Mouse (Mus musculus): ENCODE data around the gene Trim38. TPM values are rescaled to one million over a fixed set of nuclear protein-coding genes. Genes with fewer than 3 reads are reported as not detected.
"Not testable (repeated sequence)": the region's sequence is repeated elsewhere in the genome, so short reads cannot be mapped to it uniquely, and the experiment has no call there.

Trim38 gene
- polyA plus RNA-seq, 1 experiment from 2014 or later = not detected

DNA sequence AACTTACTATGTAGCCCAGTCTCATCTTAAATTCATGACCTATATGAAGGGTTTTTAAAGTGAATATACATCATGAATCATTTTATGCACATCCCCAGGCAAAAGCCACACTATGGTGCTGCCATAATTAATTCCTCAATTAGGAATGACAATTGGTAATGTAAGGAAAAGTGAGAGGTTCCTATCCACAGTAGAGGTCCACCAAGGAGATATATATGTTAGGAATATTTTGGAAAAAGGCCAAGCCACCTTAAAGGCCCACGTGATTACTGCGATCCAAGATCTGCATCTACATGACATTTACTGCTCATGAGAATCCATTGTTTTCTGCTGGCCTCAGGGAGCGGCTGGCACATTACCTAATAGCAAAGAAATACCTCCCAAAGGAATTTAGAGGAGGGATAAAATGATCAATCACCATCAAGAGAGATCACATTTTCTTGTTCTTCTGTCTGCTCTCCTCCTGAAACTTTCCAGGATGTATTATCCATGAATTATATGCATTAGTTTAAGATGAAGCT lies 10.4 kb upstream of the Trim38 start:
- Histone ChIP-seq H3K4me2 (replicated peaks) (no peak overlapping the region; the same call in 1 of the 2 replicates), H3K9me3 (no peaks in the 10 kb centered on the region), H3K4me1 (peaks cover 22% of the 10 kb centered on the region), H3K27me3 (no peaks in the 10 kb centered on the region), H3K9ac (no peak overlapping the region), H3K4me3 (no peak overlapping the region), H3K36me3 (no peaks in the 10 kb centered on the region), H3K27ac (no peak overlapping the region)
- no peak for ATAC-seq (ENCODE audit: low FRiP score, low read depth)
- WGBS = 76% methylated on average over 3 of the region's 3 CpGs

DNA sequence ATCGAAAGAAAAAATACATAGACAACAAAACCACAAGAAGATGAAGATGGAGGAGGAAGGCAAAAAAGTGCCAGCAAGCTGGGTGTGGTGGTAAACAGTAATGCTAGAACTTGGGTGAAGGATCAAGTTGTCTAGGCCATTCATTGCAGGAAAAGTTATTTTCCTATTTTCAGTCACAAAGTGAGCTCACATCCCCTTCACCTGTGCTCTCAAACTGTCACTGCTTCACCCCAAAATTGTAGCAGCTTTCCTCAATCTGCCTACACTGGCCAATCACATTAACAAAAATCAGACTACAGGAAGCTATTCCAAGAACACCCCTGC lies 9.8 kb upstream of the Trim38 start:
- no peak for ATAC-seq (ENCODE audit: low FRiP score, low read depth)

DNA sequence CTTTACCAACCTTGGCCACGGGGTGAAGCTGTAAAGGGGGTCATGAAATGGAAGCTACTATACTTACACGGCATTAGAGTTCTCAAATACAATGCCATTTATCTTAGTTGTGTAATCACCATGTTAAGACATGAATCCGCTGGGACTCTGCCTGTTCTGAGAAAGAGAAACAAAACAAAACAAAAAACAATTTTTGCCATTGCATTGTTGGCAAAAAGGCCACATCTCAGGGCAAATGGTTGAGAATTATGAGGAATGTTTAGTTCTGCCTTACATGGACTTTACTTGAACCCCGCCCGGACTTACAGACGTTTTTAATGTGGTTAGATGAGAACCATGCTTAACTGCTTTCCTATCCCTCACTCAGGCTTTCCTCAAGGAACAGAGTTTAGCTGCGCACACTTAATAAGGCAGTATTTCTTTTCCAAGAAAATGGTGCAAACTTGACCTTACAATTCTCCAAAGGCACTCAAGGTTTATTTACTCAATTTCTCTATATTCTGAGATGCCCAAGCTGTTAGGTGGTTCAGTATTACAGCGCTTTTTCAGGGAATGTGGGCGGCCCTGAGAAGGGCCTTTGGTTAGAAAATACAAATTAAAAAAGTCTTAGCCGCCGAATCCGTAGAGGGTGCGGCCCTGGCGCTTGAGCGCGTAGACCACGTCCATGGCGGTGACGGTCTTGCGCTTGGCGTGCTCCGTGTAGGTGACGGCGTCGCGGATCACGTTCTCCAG lies 9.3 kb upstream of the Trim38 start:
- H3K27ac ChIP-seq = peak overlapping the region; percentile 90
- no peaks in the 10 kb centered on the region for H3K27me3 ChIP-seq
- under 1% methylated on average over 25 of the region's 27 CpGs for WGBS
- peaks cover 26% of the 10 kb centered on the region for H3K4me1 ChIP-seq
- peak; percentile 2; the same call in 1 of the 2 replicates for ATAC-seq (ENCODE audit: low FRiP score, low read depth)
- H3K9ac ChIP-seq = peak overlapping the region; percentile 68
- no peaks in the 10 kb centered on the region for H3K9me3 ChIP-seq
- no peaks in the 10 kb centered on the region for H3K36me3 ChIP-seq
- peak overlapping the region; percentile 92 for H3K4me2 ChIP-seq (replicated peaks)
- H3K4me3 ChIP-seq = peak overlapping the region; percentile 59

More for the DNA sequence above, 9.8 kb upstream of the Trim38 start:
- Histone ChIP-seq H3K9me3 (no peaks in the 10 kb centered on the region), H3K4me3 (peak overlapping the region; percentile 59), H3K27me3 (no peaks in the 10 kb centered on the region), H3K27ac (peak overlapping the region; percentile 90; the same call in 1 of the 2 replicates), H3K4me1 (peaks cover 26% of the 10 kb centered on the region), H3K36me3 (no peaks in the 10 kb centered on the region), H3K4me2 (replicated peaks) (peak overlapping the region; percentile 92), H3K9ac (peak overlapping the region; percentile 68; the same call in 1 of the 2 replicates)
- WGBS = 57% methylated on average over 1 of the region's 1 CpGs

DNA sequence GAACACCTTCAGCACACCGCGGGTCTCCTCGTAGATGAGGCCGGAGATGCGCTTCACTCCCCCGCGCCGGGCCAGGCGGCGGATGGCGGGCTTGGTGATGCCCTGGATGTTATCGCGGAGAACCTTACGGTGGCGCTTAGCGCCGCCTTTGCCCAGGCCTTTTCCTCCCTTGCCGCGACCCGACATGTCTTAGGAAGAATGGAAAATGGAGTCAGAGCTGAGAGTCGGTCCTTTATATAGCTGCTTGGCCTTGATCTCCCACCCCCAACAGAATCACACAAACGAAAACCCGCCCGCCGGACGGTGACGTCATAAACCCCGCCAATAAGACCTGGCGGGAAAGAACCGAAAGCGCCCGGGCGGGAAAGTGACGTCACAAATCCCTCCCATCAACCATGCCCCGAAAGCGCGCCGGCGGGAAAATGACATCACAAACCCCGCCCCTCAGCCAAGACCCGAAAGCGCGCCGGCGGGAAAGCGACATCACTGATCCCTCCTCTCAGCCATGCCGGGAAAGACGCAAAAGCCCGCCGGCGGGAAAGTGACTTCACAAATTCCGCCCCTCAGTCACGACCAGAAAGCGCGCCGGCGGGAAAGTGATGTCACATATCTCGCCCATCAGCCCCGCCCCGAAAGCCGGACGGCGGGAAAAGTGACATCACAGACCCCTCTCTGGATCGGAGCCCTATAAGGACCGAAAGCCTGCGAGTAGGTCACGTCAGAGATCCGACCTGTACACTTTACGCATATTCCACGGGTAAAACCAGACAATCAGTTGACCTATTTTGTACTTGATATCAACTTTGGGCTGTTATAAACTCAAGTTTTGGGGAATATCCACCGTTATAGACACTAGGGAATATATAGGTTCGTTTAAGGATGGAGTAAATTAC lies 8.5 kb upstream of the Trim38 start, which contains the start of gene Hist1h4a:
Gene Hist1h4a, minus strand, starts transcription at position 259 of the 893 bp plus-strand sequence.
- Histone ChIP-seq H3K36me3 (no peaks in the 10 kb centered on the region), H3K9me3 (no peaks in the 10 kb centered on the region), H3K9ac (peak within 1 kb of the TSS; percentile 74), H3K4me1 (peaks cover 26% of the 10 kb centered on the region), H3K27ac (peak within 1 kb of the TSS; percentile 97), H3K4me2 (replicated peaks) (peak within 1 kb of the TSS; percentile 92), H3K4me3 (peak within 1 kb of the TSS; percentile 59), H3K27me3 (no peaks in the 10 kb centered on the region)
- peak; percentile 81 for ATAC-seq (ENCODE audit: low FRiP score, low read depth)
- under 1% methylated on average over 69 of the region's 72 CpGs for WGBS

DNA sequence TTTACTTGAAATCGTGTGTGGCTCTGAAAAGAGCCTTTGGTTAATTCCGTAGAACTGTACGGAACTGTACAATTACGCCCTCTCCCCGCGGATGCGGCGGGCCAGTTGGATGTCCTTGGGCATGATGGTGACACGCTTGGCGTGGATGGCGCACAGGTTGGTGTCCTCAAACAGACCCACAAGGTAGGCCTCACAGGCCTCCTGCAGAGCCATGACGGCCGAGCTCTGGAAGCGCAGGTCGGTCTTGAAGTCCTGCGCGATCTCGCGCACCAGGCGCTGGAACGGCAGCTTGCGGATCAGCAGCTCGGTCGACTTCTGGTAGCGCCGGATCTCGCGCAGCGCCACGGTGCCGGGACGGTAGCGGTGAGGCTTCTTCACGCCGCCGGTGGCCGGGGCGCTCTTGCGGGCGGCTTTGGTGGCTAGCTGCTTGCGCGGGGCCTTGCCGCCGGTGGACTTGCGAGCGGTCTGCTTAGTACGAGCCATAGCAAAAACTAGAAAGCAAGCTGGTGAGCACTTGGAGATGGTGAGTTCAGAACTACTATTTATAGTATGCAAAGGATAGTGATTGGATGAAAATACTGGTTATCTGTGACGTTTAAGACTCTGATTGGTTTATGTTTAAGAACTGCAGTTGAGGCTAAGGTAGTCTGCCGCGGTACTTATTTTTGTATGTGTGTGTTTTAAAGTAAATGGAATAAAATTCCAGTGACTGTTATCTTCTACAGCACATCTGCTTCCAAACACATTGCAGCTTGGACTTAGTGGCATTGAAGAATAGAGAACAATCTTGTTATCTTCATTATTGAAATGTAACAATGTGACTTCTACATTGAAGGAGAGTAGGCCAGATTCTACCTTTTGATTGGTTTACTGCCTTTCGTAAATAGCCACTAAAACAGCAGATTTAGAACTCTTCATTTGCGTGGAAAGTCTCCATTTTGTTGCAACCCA lies 7.6 kb upstream of the Trim38 start, which contains the start of gene Hist1h3a:
Gene Hist1h3a, minus strand, starts transcription at position 516 of the 951 bp plus-strand sequence.
- H3K36me3 ChIP-seq, H3K9me3 ChIP-seq, H3K27me3 ChIP-seq: not testable (repeated sequence)
- WGBS = 1% methylated on average over 29 of the region's 52 CpGs
- peak; percentile 77 for ATAC-seq (ENCODE audit: low FRiP score, low read depth)
- Histone ChIP-seq H3K4me2 (replicated peaks) (peak within 1 kb of the TSS; percentile 92), H3K4me3 (peak within 1 kb of the TSS; percentile 59), H3K27ac (peak within 1 kb of the TSS; percentile 97), H3K9ac (peak within 1 kb of the TSS; percentile 74), H3K4me1 (peaks cover 26% of the 10 kb centered on the region)

DNA sequence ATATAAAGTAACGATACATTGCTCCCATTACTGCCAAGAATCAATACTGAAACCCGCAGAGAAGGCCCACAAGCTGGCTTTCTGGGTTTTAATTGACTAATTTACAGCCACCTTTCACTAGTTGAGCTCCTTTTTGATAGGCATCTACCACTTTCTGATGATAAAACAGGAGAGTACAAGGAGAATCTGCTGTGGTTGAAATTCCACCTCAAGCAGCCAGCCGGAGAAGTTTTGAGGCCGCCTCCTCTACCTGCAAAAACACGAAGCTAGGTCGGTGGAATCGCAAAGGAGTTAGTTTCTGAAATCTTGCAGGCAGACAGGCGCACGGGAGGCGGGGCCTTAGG lies 6.5 kb upstream of the Trim38 start:
- WGBS = under 1% methylated on average over 10 of the region's 10 CpGs
- peak overlapping the region; percentile 64 for H3K9ac ChIP-seq
- peaks cover 18% of the 10 kb centered on the region for H3K4me1 ChIP-seq
- peak overlapping the region; percentile 92 for H3K4me2 ChIP-seq (replicated peaks)
- H3K27me3 ChIP-seq = no peaks in the 10 kb centered on the region
- H3K27ac ChIP-seq = peak overlapping the region; percentile 97
- no peak for ATAC-seq (ENCODE audit: low FRiP score, low read depth)
- H3K4me3 ChIP-seq = peak overlapping the region; percentile 59
- no peaks in the 10 kb centered on the region for H3K9me3 ChIP-seq
- no peaks in the 10 kb centered on the region for H3K36me3 ChIP-seq

DNA sequence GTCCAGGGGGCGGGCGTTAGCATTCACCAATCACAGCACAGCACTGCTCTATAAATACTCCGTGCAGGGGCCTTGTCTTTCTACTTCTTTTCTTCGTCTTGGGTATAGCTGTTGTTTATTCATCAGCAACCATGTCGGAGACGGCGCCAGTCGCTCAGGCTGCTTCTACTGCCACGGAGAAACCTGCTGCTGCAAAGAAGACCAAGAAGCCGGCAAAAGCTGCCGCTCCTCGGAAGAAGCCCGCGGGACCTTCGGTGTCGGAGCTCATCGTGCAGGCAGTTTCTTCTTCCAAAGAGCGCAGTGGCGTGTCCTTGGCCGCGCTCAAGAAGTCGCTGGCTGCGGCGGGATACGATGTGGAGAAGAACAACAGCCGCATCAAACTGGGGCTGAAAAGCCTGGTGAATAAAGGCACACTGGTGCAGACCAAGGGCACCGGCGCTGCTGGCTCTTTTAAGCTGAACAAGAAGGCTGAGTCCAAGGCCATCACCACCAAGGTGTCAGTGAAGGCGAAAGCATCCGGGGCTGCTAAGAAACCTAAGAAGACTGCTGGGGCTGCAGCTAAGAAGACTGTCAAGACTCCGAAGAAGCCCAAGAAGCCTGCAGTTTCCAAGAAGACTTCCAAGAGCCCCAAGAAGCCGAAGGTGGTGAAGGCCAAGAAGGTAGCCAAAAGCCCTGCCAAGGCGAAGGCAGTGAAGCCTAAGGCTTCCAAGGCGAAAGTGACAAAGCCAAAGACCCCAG lies 6.0 kb upstream of the Trim38 start, which contains the start of gene Hist1h1a:
Gene Hist1h1a, plus strand, starts transcription at position 81 of the 738 bp plus-strand sequence.
- H3K27me3 ChIP-seq = no peaks in the 10 kb centered on the region
- WGBS = 3% methylated on average over 34 of the region's 34 CpGs
- H3K9me3 ChIP-seq = no peaks in the 10 kb centered on the region
- peak; percentile 70 for ATAC-seq (ENCODE audit: low FRiP score, low read depth)
- peak within 1 kb of the TSS; percentile 88 for H3K9ac ChIP-seq
- peak within 1 kb of the TSS; percentile 92 for H3K4me2 ChIP-seq (replicated peaks)
- peaks cover 18% of the 10 kb centered on the region for H3K4me1 ChIP-seq
- H3K27ac ChIP-seq = peak within 1 kb of the TSS; percentile 97
- no peaks in the 10 kb centered on the region for H3K36me3 ChIP-seq
- H3K4me3 ChIP-seq = peak within 1 kb of the TSS; percentile 59

DNA sequence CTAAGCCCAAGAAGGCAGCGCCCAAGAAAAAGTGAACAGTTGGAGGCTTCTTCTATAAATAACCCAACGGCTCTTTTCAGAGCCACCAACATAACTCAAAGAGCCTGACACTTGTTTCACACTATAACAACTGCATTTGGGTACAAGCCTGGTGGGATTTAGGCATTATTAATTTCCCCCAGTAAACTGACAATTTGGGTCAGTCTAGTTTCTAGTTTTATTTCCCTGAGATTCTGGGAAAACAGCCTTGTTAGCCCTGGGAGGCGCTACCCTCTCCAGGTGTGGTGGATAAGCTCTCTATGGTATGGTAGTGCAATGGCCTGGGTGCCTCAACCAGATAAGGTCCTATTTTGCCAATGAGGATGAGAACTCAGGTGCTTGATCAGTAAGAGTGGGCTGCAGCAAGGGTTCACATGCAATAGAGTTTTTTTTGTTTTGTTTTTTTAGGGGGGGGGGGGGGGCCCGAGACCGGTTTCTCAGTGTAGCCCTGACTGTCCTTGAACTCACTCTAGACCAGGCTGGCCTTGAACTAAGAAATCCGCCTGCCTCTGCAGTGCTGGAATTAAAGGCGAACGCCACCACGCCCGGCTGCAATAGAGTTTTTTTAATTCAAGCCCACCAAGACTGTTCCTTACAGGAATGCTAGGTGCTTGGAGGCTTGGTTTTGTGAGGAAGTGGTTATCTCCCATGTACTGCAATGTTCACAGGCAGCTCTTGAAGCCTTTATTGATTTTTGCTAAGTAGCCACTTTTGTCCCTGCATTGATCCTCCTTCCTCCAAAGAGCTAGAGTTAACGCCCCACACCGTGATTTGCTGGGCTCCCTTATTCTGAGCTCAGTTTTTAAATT lies 5.2 kb upstream of the Trim38 start:
- no peaks in the 10 kb centered on the region for H3K9me3 ChIP-seq

DNA sequence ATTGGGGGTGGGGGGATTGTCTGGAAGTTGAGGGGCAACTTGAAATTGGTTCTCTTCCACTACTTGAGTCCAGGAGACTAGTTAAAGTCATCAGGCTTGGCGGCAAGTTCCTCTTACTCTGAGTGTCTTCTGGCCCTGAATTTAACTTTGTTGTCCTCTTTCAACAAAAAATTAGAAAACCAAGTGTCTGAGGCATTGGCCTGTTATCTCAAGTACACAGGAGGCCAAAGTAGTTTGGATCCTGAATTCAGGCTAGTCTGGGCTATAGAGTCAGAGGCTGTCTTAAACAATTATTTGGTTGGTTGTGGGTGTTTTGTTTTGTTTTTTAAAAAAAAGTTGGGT lies 4.6 kb upstream of the Trim38 start:
- H3K4me1 ChIP-seq = peaks cover 14% of the 10 kb centered on the region
- no peak for ATAC-seq (ENCODE audit: low FRiP score, low read depth)
- peak overlapping the region; percentile 92; the same call in 1 of the 2 replicates for H3K4me2 ChIP-seq (replicated peaks)
- H3K9ac ChIP-seq = no peak overlapping the region
- 0 out of 2 replicates have a peak overlapping the region, but pooled peaks have one; percentile 97 for H3K27ac ChIP-seq
- H3K36me3 ChIP-seq = no peaks in the 10 kb centered on the region
- 61% methylated on average over 1 of the region's 1 CpGs for WGBS
- no peaks in the 10 kb centered on the region for H3K9me3 ChIP-seq
- H3K4me3 ChIP-seq = no peak overlapping the region
- H3K27me3 ChIP-seq = no peaks in the 10 kb centered on the region

More for the DNA sequence above, 5.2 kb upstream of the Trim38 start:
- Histone ChIP-seq H3K36me3 (no peaks in the 10 kb centered on the region), H3K27me3 (no peaks in the 10 kb centered on the region), H3K4me2 (replicated peaks) (peak overlapping the region; percentile 92), H3K4me3 (peak overlapping the region; percentile 59), H3K9ac (peak overlapping the region; percentile 88), H3K27ac (peak overlapping the region; percentile 97), H3K4me1 (peaks cover 18% of the 10 kb centered on the region)
- ATAC-seq (ENCODE audit: low FRiP score, low read depth) = no peak
- WGBS = 32% methylated on average over 12 of the region's 12 CpGs

DNA sequence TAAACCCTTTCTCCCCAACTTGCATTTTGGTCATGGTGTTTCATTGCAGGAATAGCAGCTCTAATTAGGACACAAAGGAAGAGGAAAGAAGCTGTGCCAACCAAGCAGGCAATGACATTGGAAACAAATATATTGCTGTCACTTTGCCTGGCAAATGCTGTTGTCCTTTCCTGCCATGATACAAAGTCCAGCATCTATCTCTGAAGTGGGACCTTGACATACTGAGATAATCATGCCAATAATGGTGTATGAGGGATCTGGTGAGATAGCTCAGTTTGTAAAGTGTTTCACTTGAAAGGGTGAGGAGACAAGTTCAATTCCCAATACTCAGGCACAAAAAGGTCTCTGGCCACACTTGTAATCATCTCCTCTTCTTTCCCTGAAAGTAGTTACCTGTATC lies 2.9 kb upstream of the Trim38 start:
- Histone ChIP-seq H3K4me3 (no peak overlapping the region), H3K9me3 (no peaks in the 10 kb centered on the region), H3K36me3 (no peaks in the 10 kb centered on the region), H3K27ac (no peak overlapping the region), H3K4me1 (peaks cover 9% of the 10 kb centered on the region), H3K27me3 (no peaks in the 10 kb centered on the region), H3K9ac (no peak overlapping the region), H3K4me2 (replicated peaks) (no peak overlapping the region)
- no peak for ATAC-seq (ENCODE audit: low FRiP score, low read depth)

Data from limb, embryonic 13.5 days (tissue).